Mouse (Mus musculus): ENCODE data around the gene Bbs5. TPM values are rescaled to one million over a fixed set of nuclear protein-coding genes. Genes with fewer than 3 reads are reported as not detected.
"Not testable (repeated sequence)": the region's sequence is repeated elsewhere in the genome, so short reads cannot be mapped to it uniquely, and the experiment has no call there.

Gene Bbs5
- 1 to 10 TPM; 2.8 to 4.2 TPM for total RNA-seq (2021)
- long read RNA-seq, experiment 1, partial matches to known transcripts: 0 of 1 reads
- long read RNA-seq, experiment 1, other reads (novel, unspliced or antisense): 0 of 1 reads
- long read RNA-seq, experiment 2, partial matches to known transcripts: 0 of 3 reads
- long read RNA-seq, experiment 2, other reads (novel, unspliced or antisense): 0 of 3 reads

GRCm38 (mm10) chr2:69646726-69647490, at the start of gene Bbs5:
Gene Bbs5 (plus strand): TSS chr2:69647171.
- intact Hi-C loops (cut with DNase I; ENCODE audit: low total_unique reads): no loop called here
- peak; percentile 91 for DNase-seq

GRCm38 (mm10) chr2:69603726-69604393, 43.1 kb upstream of the Bbs5 start:
- intact Hi-C loops (cut with DNase I; ENCODE audit: low total_unique reads): no loop called here
- no peak for DNase-seq

- DNase-seq: no peak
- intact Hi-C loops (cut with DNase I; ENCODE audit: low total_unique reads): no loop called here
Measured at GRCm38 (mm10) chr2:69606621-69607020, 40.4 kb upstream of the Bbs5 start.

- intact Hi-C loops (cut with DNase I; ENCODE audit: low total_unique reads): no loop called here
- no peak for DNase-seq
Measured at GRCm38 (mm10) chr2:69612237-69612636, 34.7 kb upstream of the Bbs5 start.

- intact Hi-C loops (cut with DNase I; ENCODE audit: low total_unique reads): no loop called here
- no peak for DNase-seq
Measured at GRCm38 (mm10) chr2:69612716-69613115, 34.3 kb upstream of the Bbs5 start.

GRCm38 (mm10) chr2:69613237-69613636, 33.7 kb upstream of the Bbs5 start:
- intact Hi-C loops (cut with DNase I; ENCODE audit: low total_unique reads): no loop called here
- DNase-seq: no peak

- DNase-seq: no peak
- intact Hi-C loops (cut with DNase I; ENCODE audit: low total_unique reads): no loop called here
Measured at GRCm38 (mm10) chr2:69618336-69618735, 28.6 kb upstream of the Bbs5 start.

DNA sequence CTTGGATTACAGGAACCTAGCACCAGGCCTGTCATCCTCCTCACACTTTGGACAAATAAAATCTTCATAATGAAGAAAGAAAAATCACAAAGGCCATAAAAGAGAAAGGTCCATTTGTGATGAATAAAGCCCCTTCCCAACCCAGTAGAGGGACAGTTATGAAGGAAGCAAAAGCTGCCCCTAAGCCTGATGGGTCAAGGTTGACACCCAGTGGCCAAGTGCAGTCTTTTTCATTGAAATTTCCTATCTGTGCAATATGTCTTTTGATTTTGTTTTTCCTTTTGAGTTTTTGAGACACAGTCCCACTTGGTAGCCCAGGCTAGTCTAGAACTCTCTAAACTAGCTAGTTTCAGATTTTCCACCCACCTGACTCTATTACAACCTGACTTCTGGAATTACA, 27.7 kb upstream of the Bbs5 start:
- no peak for DNase-seq
- intact Hi-C loops (cut with DNase I; ENCODE audit: low total_unique reads): no loop called here

GRCm38 (mm10) chr2:69629215-69629614, 17.8 kb upstream of the Bbs5 start:
- no peak for DNase-seq
- intact Hi-C loops (cut with DNase I; ENCODE audit: low total_unique reads): no loop called here

GRCm38 (mm10) chr2:69629914-69630313, 17.1 kb upstream of the Bbs5 start:
- intact Hi-C loops (cut with DNase I; ENCODE audit: low total_unique reads): loop anchor here (10.0 kb wide), 1 partner anchor 155 kb away; the partner anchor contains the start of genes Ccdc173 and Phospho2
- DNase-seq: no peak

- intact Hi-C loops (cut with DNase I; ENCODE audit: low total_unique reads): loop anchor here (10.0 kb wide), 1 partner anchor 154 kb away; the partner anchor contains the start of genes Ccdc173 and Phospho2
Measured at GRCm38 (mm10) chr2:69630792-69631191, 16.2 kb upstream of the Bbs5 start.

DNA sequence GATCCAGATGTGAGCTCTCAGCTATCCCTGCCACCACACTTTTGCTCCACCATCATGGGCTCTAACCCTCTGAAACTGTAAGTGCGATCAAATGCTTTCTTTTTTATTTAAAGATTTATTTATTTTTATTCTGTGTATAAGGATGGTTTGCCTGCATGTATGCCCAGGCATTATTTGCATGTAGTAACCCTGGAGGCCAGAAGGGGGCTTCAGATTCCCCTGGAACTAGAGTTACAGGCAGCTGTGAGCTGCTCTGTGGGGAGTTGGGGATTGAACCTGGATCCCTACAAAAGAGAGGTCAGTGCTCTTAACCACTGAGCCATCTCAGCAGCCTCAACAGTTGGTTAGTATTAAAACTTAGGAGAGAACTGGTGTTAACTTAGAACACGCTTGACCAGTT, 15.5 kb upstream of the Bbs5 start:
- intact Hi-C loops (cut with DNase I; ENCODE audit: low total_unique reads): loop anchor here (10.0 kb wide), 1 partner anchor 153 kb away; the partner anchor contains the start of genes Ccdc173 and Phospho2
- no peak for DNase-seq

More at GRCm38 (mm10) chr2:69630792-69631191, 16.2 kb upstream of the Bbs5 start:
- no peak for DNase-seq

GRCm38 (mm10) chr2:69635064-69635701, 11.8 kb upstream of the Bbs5 start:
- intact Hi-C loops (cut with DNase I; ENCODE audit: low total_unique reads): loop anchor here (10.0 kb wide), 1 partner anchor 150 kb away; the partner anchor contains the start of genes Ccdc173 and Phospho2
- peak; percentile 12 for DNase-seq

DNA sequence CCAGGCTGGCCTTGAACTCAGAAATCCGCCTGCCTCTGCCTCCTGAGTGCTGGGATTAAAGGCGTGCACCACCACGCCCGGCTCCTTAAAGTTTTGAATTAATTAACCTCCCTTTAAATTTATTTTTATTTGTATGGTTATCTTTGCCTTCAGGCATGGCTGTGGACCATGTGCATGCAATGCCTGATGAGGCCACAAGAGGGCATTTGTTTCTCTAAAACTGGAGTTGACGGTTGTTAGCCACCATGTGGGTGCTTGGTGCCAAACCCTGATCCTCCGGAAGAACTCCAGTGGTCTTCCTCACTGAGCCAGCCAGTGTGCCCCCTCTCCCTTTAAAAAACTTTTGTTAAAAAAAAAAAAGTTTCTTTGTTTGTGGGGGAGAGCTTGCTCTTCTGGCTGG, 11.2 kb upstream of the Bbs5 start:
- peak; percentile 52 for DNase-seq
- intact Hi-C loops (cut with DNase I; ENCODE audit: low total_unique reads): loop anchor here (10.0 kb wide), 1 partner anchor 149 kb away; the partner anchor contains the start of genes Ccdc173 and Phospho2

DNA sequence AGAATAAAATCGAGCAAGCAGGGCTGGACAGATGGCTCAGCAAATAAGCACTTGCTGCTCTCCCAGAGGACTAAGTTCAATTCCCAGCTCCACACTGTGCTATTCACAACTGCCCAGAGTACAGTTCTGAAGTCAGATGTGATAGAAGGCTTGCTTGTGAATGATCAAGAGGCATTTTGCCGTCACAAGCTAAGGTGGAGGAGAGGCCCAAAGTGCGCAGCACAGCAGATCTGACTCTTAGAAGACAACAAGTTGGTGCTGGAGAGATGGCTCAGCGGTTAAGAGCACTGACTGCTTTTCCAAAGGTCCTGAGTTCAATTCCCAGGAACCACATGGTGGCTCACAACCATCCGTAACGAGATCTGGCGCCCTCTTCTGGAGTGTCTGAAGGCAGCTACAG, 9.0 kb upstream of the Bbs5 start:
- not testable (repeated sequence) for DNase-seq
- intact Hi-C loops (cut with DNase I; ENCODE audit: low total_unique reads): loop anchor here (10.0 kb wide), 1 partner anchor 147 kb away; the partner anchor contains the start of genes Ccdc173 and Phospho2

- intact Hi-C loops (cut with DNase I; ENCODE audit: low total_unique reads): no loop called here
- DNase-seq: no peak
Measured at GRCm38 (mm10) chr2:69640100-69640499, 6.9 kb upstream of the Bbs5 start.

- intact Hi-C loops (cut with DNase I; ENCODE audit: low total_unique reads): no loop called here
- no peak for DNase-seq
Measured at GRCm38 (mm10) chr2:69644968-69645617, 1.9 kb upstream of the Bbs5 start.

- no peak for DNase-seq
- intact Hi-C loops (cut with DNase I; ENCODE audit: low total_unique reads): no loop called here
Measured at GRCm38 (mm10) chr2:69649716-69650115, 2.7 kb downstream of the Bbs5 start.

GRCm38 (mm10) chr2:69659326-69659725, 12.4 kb downstream of the Bbs5 start:
- intact Hi-C loops (cut with DNase I; ENCODE audit: low total_unique reads): no loop called here
- no peak for DNase-seq
